Mouse (Mus musculus): ENCODE data around the gene Taldo1. TPM values are rescaled to one million over a fixed set of nuclear protein-coding genes. Genes with fewer than 3 reads are reported as not detected.

The Taldo1 gene
- polyA plus RNA-seq (2015; fragmentation: Nextera tagmentation; extraction: Ambion mirVana) = 373 and 397 TPM in 2 replicates

DNA sequence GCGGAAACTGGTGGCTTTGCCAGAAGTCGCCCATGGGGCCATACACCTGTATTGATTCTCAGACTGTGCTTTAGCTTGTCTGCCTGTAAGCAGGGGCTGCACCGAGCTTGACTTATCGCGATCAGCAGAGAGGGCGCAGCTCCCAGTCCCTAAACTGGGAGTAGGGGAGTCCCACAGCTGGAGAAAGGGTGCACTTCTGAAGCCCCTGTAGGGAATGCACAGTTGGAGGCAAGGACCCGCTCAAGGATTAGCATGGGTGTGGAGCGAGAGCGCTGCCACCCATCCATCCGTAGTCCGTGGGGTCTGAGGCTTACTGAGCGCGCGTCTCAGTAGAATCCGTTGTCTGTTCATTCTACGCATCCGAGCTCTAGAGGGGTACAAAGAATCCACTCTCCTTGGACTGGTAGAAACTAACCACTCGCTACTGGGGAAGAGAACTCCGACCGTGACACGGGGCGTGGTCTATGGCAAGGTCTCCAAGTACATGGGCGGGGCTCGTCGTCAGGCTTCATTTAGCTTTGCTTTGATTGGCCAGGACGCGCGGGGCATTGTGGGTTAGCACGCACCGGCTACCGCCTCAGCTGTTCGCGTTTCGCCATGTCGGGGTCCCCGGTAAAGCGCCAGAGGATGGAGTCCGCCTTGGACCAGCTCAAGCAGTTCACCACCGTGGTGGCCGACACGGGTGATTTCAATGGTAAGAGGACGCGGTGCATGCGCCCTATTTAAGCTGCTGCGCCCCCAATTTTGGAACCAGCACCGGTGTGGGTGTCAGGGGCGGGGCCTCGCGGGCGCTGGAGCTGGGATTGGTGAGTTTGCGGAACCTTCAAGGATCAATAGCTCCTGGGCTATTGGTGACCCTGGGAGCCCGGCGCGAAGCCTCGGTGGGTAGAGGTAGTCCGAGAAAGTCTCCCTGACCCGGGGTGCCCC lies at the start of gene Taldo1:
TSS of gene Taldo1 (plus strand) at position 575 of the 927 bp plus-strand sequence.
- H3K36me3 ChIP-seq (ENCODE audit: control insufficient read depth, insufficient read depth) = peaks cover 12% of the 10 kb centered on the region
- H3K4me1 ChIP-seq (ENCODE audit: control insufficient read depth, low read depth, low read length) = peaks cover 75% of the 10 kb centered on the region
- H3K9ac ChIP-seq (ENCODE audit: low read depth, low read length) = peak within 1 kb of the TSS; percentile 82
- peak; percentile 79 for ATAC-seq (ENCODE audit: low read depth)
- H3K4me3 ChIP-seq (ENCODE audit: low read depth, low read length) = peak within 1 kb of the TSS; percentile 77
- H3K27me3 ChIP-seq (ENCODE audit: control insufficient read depth, insufficient read depth, low read depth, low read length) = no peaks in the 10 kb centered on the region
- H3K9me3 ChIP-seq (replicated peaks; ENCODE audit: control insufficient read depth, low read length) = no peaks in the 10 kb centered on the region
- peak within 1 kb of the TSS; percentile 98 for H3K27ac ChIP-seq (ENCODE audit: low read length)
- under 1% methylated on average over 57 of the region's 57 CpGs for WGBS (ENCODE audit: insufficient replicate concordance)
- H3K4me2 ChIP-seq (ENCODE audit: low read depth, low read length) = peak within 1 kb of the TSS; percentile 94

DNA sequence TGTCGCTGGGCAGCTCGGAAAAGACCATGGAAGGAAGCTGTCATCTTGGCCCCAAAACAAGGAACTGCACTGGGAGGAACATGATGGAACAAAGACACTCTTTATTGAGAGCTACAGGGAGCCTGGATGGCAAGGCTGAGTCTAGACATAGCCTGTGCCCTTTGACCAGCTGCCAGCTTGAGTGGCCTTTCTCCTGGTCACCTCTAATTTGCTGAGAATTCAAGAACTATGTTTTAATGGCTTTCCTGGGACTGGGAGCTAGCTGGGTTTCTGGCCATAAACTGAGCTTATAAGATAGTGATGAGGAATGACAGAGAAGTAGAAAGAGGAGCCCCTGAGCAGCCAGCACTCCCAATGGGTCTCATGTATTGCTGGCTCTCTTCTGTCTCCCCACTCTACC lies 48.8 kb upstream of the Taldo1 start:
- 60% methylated on average over 2 of the region's 2 CpGs for WGBS (ENCODE audit: insufficient replicate concordance)
- H3K4me2 ChIP-seq (ENCODE audit: low read depth, low read length) = no peak overlapping the region
- H3K9me3 ChIP-seq (replicated peaks; ENCODE audit: control insufficient read depth, low read length) = no peaks in the 10 kb centered on the region
- H3K4me1 ChIP-seq (ENCODE audit: control insufficient read depth, low read depth, low read length) = peaks cover 10% of the 10 kb centered on the region
- H3K27ac ChIP-seq (ENCODE audit: low read length) = no peak overlapping the region
- no peak overlapping the region for H3K4me3 ChIP-seq (ENCODE audit: low read depth, low read length)
- no peaks in the 10 kb centered on the region for H3K27me3 ChIP-seq (ENCODE audit: control insufficient read depth, insufficient read depth, low read depth, low read length)
- H3K36me3 ChIP-seq (ENCODE audit: control insufficient read depth, insufficient read depth) = no peaks in the 10 kb centered on the region
- no peak overlapping the region for H3K9ac ChIP-seq (ENCODE audit: low read depth, low read length)
- ATAC-seq (ENCODE audit: low read depth) = no peak

GRCm38 (mm10) chr7:141343696-141344095 lies 48.3 kb upstream of the Taldo1 start:
- H3K4me1 ChIP-seq (ENCODE audit: control insufficient read depth, low read depth, low read length) = peaks cover 6% of the 10 kb centered on the region
- H3K9ac ChIP-seq (ENCODE audit: low read depth, low read length) = no peak overlapping the region
- WGBS (ENCODE audit: insufficient replicate concordance) = 46% methylated on average over 7 of the region's 7 CpGs
- H3K4me3 ChIP-seq (ENCODE audit: low read depth, low read length) = no peak overlapping the region
- H3K9me3 ChIP-seq (replicated peaks; ENCODE audit: control insufficient read depth, low read length) = no peaks in the 10 kb centered on the region
- no peak overlapping the region for H3K4me2 ChIP-seq (ENCODE audit: low read depth, low read length)
- no peaks in the 10 kb centered on the region for H3K27me3 ChIP-seq (ENCODE audit: control insufficient read depth, insufficient read depth, low read depth, low read length)
- 0 out of 2 replicates have a peak overlapping the region, but pooled peaks have one; percentile 43 for H3K27ac ChIP-seq (ENCODE audit: low read length)
- H3K36me3 ChIP-seq (ENCODE audit: control insufficient read depth, insufficient read depth) = no peaks in the 10 kb centered on the region
- ATAC-seq (ENCODE audit: low read depth) = no peak

DNA sequence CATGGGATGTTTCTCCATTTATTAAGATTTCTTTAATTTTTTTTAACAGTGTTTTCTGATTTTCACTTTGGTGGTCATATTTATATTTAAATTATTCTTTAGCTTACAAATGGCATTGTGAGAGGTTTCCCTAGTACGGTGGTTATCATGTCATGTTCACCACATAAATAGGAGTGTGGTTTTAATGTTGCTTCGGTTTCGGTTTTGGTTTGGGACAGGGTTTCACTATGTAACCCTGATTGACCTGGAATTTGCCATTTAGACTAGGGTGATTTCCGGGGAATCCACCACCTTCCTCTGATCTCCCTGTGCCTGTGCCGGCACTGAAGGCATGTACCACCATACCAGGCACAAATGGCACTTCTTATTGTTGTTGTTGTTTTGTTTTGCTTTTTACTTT lies 47.2 kb upstream of the Taldo1 start:
- no peak overlapping the region for H3K9ac ChIP-seq (ENCODE audit: low read depth, low read length)
- no peaks in the 10 kb centered on the region for H3K9me3 ChIP-seq (replicated peaks; ENCODE audit: control insufficient read depth, low read length)
- WGBS (ENCODE audit: insufficient replicate concordance) = 65% methylated on average over 5 of the region's 5 CpGs
- no peak overlapping the region for H3K4me2 ChIP-seq (ENCODE audit: low read depth, low read length)
- no peak overlapping the region for H3K27ac ChIP-seq (ENCODE audit: low read length)
- H3K4me3 ChIP-seq (ENCODE audit: low read depth, low read length) = no peak overlapping the region
- H3K4me1 ChIP-seq (ENCODE audit: control insufficient read depth, low read depth, low read length) = peaks cover 2% of the 10 kb centered on the region; the same call in 1 of the 2 replicates
- no peaks in the 10 kb centered on the region for H3K36me3 ChIP-seq (ENCODE audit: control insufficient read depth, insufficient read depth)
- H3K27me3 ChIP-seq (ENCODE audit: control insufficient read depth, insufficient read depth, low read depth, low read length) = no peaks in the 10 kb centered on the region
- ATAC-seq (ENCODE audit: low read depth) = no peak

GRCm38 (mm10) chr7:141351061-141351460 lies 40.9 kb upstream of the Taldo1 start:
- Histone ChIP-seq H3K4me3 (ENCODE audit: low read depth, low read length) (no peak overlapping the region), H3K4me2 (ENCODE audit: low read depth, low read length) (no peak overlapping the region), H3K27me3 (ENCODE audit: control insufficient read depth, insufficient read depth, low read depth, low read length) (no peaks in the 10 kb centered on the region), H3K9ac (ENCODE audit: low read depth, low read length) (no peak overlapping the region), H3K9me3 (replicated peaks; ENCODE audit: control insufficient read depth, low read length) (no peaks in the 10 kb centered on the region), H3K27ac (ENCODE audit: low read length) (no peak overlapping the region), H3K36me3 (ENCODE audit: control insufficient read depth, insufficient read depth) (no peaks in the 10 kb centered on the region), H3K4me1 (ENCODE audit: control insufficient read depth, low read depth, low read length) (peaks cover 6% of the 10 kb centered on the region)
- 59% methylated on average over 6 of the region's 6 CpGs for WGBS (ENCODE audit: insufficient replicate concordance)
- no peak for ATAC-seq (ENCODE audit: low read depth)

DNA sequence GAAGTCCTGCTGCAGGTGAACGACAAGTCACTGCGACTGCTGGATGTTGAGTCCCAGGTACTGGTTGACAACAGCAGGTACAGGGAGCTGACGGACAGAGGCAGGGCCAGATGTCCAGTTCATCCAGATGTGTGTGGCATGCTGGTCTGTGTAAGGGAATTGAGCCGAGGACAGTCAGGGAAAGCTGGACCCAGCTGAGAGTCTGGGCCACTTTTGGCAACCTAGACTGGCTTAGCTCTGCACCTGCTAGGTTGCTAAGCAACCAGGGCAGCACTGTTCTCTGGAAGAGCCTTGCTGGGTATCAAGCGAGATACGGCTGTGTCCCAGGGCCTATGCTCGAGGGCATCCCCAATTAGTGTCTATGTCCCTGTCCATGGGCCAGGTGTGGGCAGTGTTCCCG lies 36.9 kb upstream of the Taldo1 start:
- Histone ChIP-seq H3K9me3 (replicated peaks; ENCODE audit: control insufficient read depth, low read length) (no peaks in the 10 kb centered on the region), H3K27ac (ENCODE audit: low read length) (no peak overlapping the region), H3K9ac (ENCODE audit: low read depth, low read length) (no peak overlapping the region), H3K4me3 (ENCODE audit: low read depth, low read length) (no peak overlapping the region), H3K36me3 (ENCODE audit: control insufficient read depth, insufficient read depth) (no peaks in the 10 kb centered on the region), H3K4me2 (ENCODE audit: low read depth, low read length) (no peak overlapping the region), H3K27me3 (ENCODE audit: control insufficient read depth, insufficient read depth, low read depth, low read length) (peaks cover under 1% of the 10 kb centered on the region; the same call in 1 of the 2 replicates), H3K4me1 (ENCODE audit: control insufficient read depth, low read depth, low read length) (peaks cover 6% of the 10 kb centered on the region)
- WGBS (ENCODE audit: insufficient replicate concordance) = 71% methylated on average over 8 of the region's 8 CpGs
- ATAC-seq (ENCODE audit: low read depth) = no peak

GRCm38 (mm10) chr7:141355626-141356326 lies 36.2 kb upstream of the Taldo1 start:
- Histone ChIP-seq H3K4me2 (ENCODE audit: low read depth, low read length) (no peak overlapping the region), H3K27me3 (ENCODE audit: control insufficient read depth, insufficient read depth, low read depth, low read length) (peaks cover 4% of the 10 kb centered on the region; the same call in 1 of the 2 replicates), H3K36me3 (ENCODE audit: control insufficient read depth, insufficient read depth) (no peaks in the 10 kb centered on the region), H3K27ac (ENCODE audit: low read length) (no peak overlapping the region), H3K4me1 (ENCODE audit: control insufficient read depth, low read depth, low read length) (peaks cover 6% of the 10 kb centered on the region), H3K9me3 (replicated peaks; ENCODE audit: control insufficient read depth, low read length) (no peaks in the 10 kb centered on the region), H3K9ac (ENCODE audit: low read depth, low read length) (no peak overlapping the region), H3K4me3 (ENCODE audit: low read depth, low read length) (no peak overlapping the region)
- no peak for ATAC-seq (ENCODE audit: low read depth)
- 55% methylated on average over 12 of the region's 12 CpGs for WGBS (ENCODE audit: insufficient replicate concordance)

DNA sequence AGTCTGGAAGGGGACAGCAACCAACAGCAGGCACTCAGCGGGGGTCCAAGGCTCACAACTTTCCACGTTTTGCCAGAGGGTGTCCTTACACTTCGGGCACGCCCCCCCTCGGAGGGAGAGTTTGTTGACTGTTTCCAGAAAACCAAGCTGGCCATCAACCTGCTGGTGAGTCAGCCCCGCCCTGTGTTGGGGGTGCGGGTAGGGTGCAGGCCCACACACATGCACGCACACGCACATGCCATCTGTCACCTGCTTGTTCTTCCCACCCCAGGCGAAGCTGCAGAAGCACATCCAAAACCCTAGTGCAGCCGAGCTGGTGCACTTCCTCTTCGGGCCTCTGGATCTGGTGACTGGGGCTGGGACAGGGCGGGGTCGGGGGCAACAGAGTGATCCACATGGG lies 35.0 kb upstream of the Taldo1 start:
- no peak for ATAC-seq (ENCODE audit: low read depth)
- 54% methylated on average over 14 of the region's 14 CpGs for WGBS (ENCODE audit: insufficient replicate concordance)
- H3K27me3 ChIP-seq (ENCODE audit: control insufficient read depth, insufficient read depth, low read depth, low read length) = peaks cover 7% of the 10 kb centered on the region

DNA sequence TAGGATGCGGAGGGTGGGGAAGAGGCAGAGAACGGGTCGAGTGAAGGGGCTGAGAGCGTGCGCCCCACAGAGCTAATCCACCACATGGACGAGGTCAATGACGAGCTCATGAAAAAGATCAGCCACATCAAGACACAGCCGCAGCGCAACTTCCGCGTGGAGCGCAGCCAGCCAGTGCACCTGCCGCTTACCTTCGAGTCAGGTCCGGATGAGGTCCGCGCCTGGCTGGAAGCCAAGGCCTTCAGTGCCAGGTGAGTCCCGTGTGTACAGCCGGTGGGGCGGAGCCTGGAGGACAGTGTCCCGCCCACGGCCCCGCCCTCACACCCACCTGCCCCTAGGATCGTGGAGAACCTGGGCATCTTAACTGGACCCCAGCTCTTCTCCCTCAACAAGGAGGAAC lies 30.5 kb upstream of the Taldo1 start:
- no peak overlapping the region for H3K4me3 ChIP-seq (ENCODE audit: low read depth, low read length)
- no peaks in the 10 kb centered on the region for H3K9me3 ChIP-seq (replicated peaks; ENCODE audit: control insufficient read depth, low read length)
- peaks cover 7% of the 10 kb centered on the region for H3K27me3 ChIP-seq (ENCODE audit: control insufficient read depth, insufficient read depth, low read depth, low read length)
- WGBS (ENCODE audit: insufficient replicate concordance) = 26% methylated on average over 24 of the region's 24 CpGs
- no peak for ATAC-seq (ENCODE audit: low read depth)
- no peak overlapping the region for H3K9ac ChIP-seq (ENCODE audit: low read depth, low read length)
- H3K36me3 ChIP-seq (ENCODE audit: control insufficient read depth, insufficient read depth) = no peaks in the 10 kb centered on the region
- no peak overlapping the region for H3K27ac ChIP-seq (ENCODE audit: low read length)
- no peak overlapping the region for H3K4me2 ChIP-seq (ENCODE audit: low read depth, low read length)
- peaks cover 30% of the 10 kb centered on the region for H3K4me1 ChIP-seq (ENCODE audit: control insufficient read depth, low read depth, low read length)

More for the DNA sequence above, 35.0 kb upstream of the Taldo1 start:
- Histone ChIP-seq H3K4me2 (ENCODE audit: low read depth, low read length) (no peak overlapping the region), H3K4me1 (ENCODE audit: control insufficient read depth, low read depth, low read length) (no peaks in the 10 kb centered on the region), H3K36me3 (ENCODE audit: control insufficient read depth, insufficient read depth) (no peaks in the 10 kb centered on the region), H3K27ac (ENCODE audit: low read length) (no peak overlapping the region), H3K4me3 (ENCODE audit: low read depth, low read length) (no peak overlapping the region), H3K9me3 (replicated peaks; ENCODE audit: control insufficient read depth, low read length) (no peaks in the 10 kb centered on the region), H3K9ac (ENCODE audit: low read depth, low read length) (no peak overlapping the region)
